Mouse (Mus musculus): Measurements from ENCODE around the gene Hectd4. TPM values are rescaled to one million over a fixed set of nuclear protein-coding genes. Genes with fewer than 3 reads are reported as not detected.
"Not testable (repeated sequence)": the region's sequence is repeated elsewhere in the genome, so short reads cannot be mapped to it uniquely, and the experiment has no call there.

Gene Hectd4
- polyA plus RNA-seq, 1 experiment from 2014 or later: 5.2 TPM

- no peaks in the 10 kb centered on the region for H3K36me3 ChIP-seq
- H3K27ac ChIP-seq: no peak overlapping the region
- no peak overlapping the region for H3K4me3 ChIP-seq (replicated peaks)
- H3K4me1 ChIP-seq: peaks cover 15% of the 10 kb centered on the region
- H3K9ac ChIP-seq: no peak overlapping the region
- WGBS: 89% methylated on average over 3 of the region's 3 CpGs
- H3K4me2 ChIP-seq: no peak overlapping the region
- H3K27me3 ChIP-seq: no peaks in the 10 kb centered on the region
- H3K9me3 ChIP-seq (replicated peaks): no peaks in the 10 kb centered on the region
- no peak for ATAC-seq (replicated peaks; ENCODE audit: low FRiP score)
These were observed 4.8 kb downstream of the Hectd4 start for GRCm38 (mm10) chr5:121224856-121225255.

GRCm38 (mm10) chr5:121225854-121226253 lies 5.8 kb downstream of the Hectd4 start:
- no peak overlapping the region for H3K4me3 ChIP-seq (replicated peaks)
- no peak for ATAC-seq (replicated peaks; ENCODE audit: low FRiP score)
- 91% methylated on average over 2 of the region's 2 CpGs for WGBS
- H3K36me3 ChIP-seq: no peaks in the 10 kb centered on the region
- H3K9me3 ChIP-seq (replicated peaks): no peaks in the 10 kb centered on the region
- H3K4me1 ChIP-seq: peaks cover 14% of the 10 kb centered on the region
- no peaks in the 10 kb centered on the region for H3K27me3 ChIP-seq
- H3K27ac ChIP-seq: no peak overlapping the region
- H3K9ac ChIP-seq: no peak overlapping the region
- no peak overlapping the region for H3K4me2 ChIP-seq

GRCm38 (mm10) chr5:121226406-121226805 lies 6.4 kb downstream of the Hectd4 start:
- Histone ChIP-seq H3K4me3 (replicated peaks) (no peak overlapping the region), H3K27ac (no peak overlapping the region), H3K9ac (no peak overlapping the region), H3K4me2 (no peak overlapping the region), H3K27me3 (no peaks in the 10 kb centered on the region), H3K4me1 (peaks cover 10% of the 10 kb centered on the region), H3K9me3 (replicated peaks) (no peaks in the 10 kb centered on the region), H3K36me3 (no peaks in the 10 kb centered on the region)
- 70% methylated on average over 3 of the region's 3 CpGs for WGBS
- ATAC-seq (replicated peaks; ENCODE audit: low FRiP score): no peak

- Histone ChIP-seq H3K9me3 (replicated peaks) (no peaks in the 10 kb centered on the region), H3K27me3 (no peaks in the 10 kb centered on the region), H3K36me3 (no peaks in the 10 kb centered on the region), H3K9ac (no peak overlapping the region), H3K27ac (no peak overlapping the region), H3K4me3 (replicated peaks) (no peak overlapping the region), H3K4me2 (no peak overlapping the region), H3K4me1 (peaks cover 5% of the 10 kb centered on the region; the same call in 1 of the 2 replicates)
- WGBS: 90% methylated on average over 4 of the region's 4 CpGs
- no peak for ATAC-seq (replicated peaks; ENCODE audit: low FRiP score)
These were observed 6.8 kb downstream of the Hectd4 start for GRCm38 (mm10) chr5:121226845-121227244.

GRCm38 (mm10) chr5:121227330-121227729 lies 7.3 kb downstream of the Hectd4 start:
- not testable (repeated sequence) for H3K4me2 ChIP-seq; H3K4me3 ChIP-seq (replicated peaks); H3K9ac ChIP-seq; H3K36me3 ChIP-seq; H3K9me3 ChIP-seq (replicated peaks); H3K27me3 ChIP-seq; H3K4me1 ChIP-seq; H3K27ac ChIP-seq; ATAC-seq (replicated peaks; ENCODE audit: low FRiP score)
- 90% methylated on average over 1 of the region's 1 CpGs for WGBS

GRCm38 (mm10) chr5:121229182-121229581 lies 9.2 kb downstream of the Hectd4 start:
- H3K4me1 ChIP-seq: 0 out of 2 replicates have a peak, but pooled peaks cover 2% of the 10 kb centered on the region
- WGBS: 92% methylated on average over 2 of the region's 2 CpGs

GRCm38 (mm10) chr5:121230811-121231210 lies 10.8 kb downstream of the Hectd4 start:
- WGBS: 81% methylated on average over 9 of the region's 9 CpGs
- Histone ChIP-seq H3K27ac (no peak overlapping the region), H3K9ac (no peak overlapping the region), H3K36me3 (no peaks in the 10 kb centered on the region), H3K4me1 (0 out of 2 replicates have a peak, but pooled peaks cover 2% of the 10 kb centered on the region), H3K27me3 (no peaks in the 10 kb centered on the region), H3K4me3 (replicated peaks) (no peak overlapping the region), H3K4me2 (no peak overlapping the region), H3K9me3 (replicated peaks) (no peaks in the 10 kb centered on the region)
- no peak for ATAC-seq (replicated peaks; ENCODE audit: low FRiP score)

More at GRCm38 (mm10) chr5:121229182-121229581, 9.2 kb downstream of the Hectd4 start:
- Histone ChIP-seq H3K9ac (no peak overlapping the region), H3K27ac (no peak overlapping the region), H3K27me3 (no peaks in the 10 kb centered on the region), H3K4me2 (no peak overlapping the region), H3K36me3 (no peaks in the 10 kb centered on the region), H3K9me3 (replicated peaks) (no peaks in the 10 kb centered on the region), H3K4me3 (replicated peaks) (no peak overlapping the region)
- ATAC-seq (replicated peaks; ENCODE audit: low FRiP score): no peak

- 95% methylated on average over 1 of the region's 1 CpGs for WGBS
- no peaks in the 10 kb centered on the region for H3K4me1 ChIP-seq
- no peaks in the 10 kb centered on the region for H3K27me3 ChIP-seq
- no peak overlapping the region for H3K9ac ChIP-seq
- H3K36me3 ChIP-seq: no peaks in the 10 kb centered on the region
- no peak for ATAC-seq (replicated peaks; ENCODE audit: low FRiP score)
- H3K4me3 ChIP-seq (replicated peaks): no peak overlapping the region
- H3K27ac ChIP-seq: no peak overlapping the region
- H3K9me3 ChIP-seq (replicated peaks): no peaks in the 10 kb centered on the region
- H3K4me2 ChIP-seq: no peak overlapping the region
These were observed 12.8 kb downstream of the Hectd4 start for GRCm38 (mm10) chr5:121232789-121233188.

- ATAC-seq (replicated peaks; ENCODE audit: low FRiP score): no peak
- 89% methylated on average over 2 of the region's 2 CpGs for WGBS
- no peak overlapping the region for H3K27ac ChIP-seq
- no peak overlapping the region for H3K4me3 ChIP-seq (replicated peaks)
- H3K9ac ChIP-seq: no peak overlapping the region
- H3K4me1 ChIP-seq: no peaks in the 10 kb centered on the region
- no peaks in the 10 kb centered on the region for H3K36me3 ChIP-seq
- no peaks in the 10 kb centered on the region for H3K27me3 ChIP-seq
- H3K9me3 ChIP-seq (replicated peaks): no peaks in the 10 kb centered on the region
- no peak overlapping the region for H3K4me2 ChIP-seq
These were observed 13.7 kb downstream of the Hectd4 start for GRCm38 (mm10) chr5:121233726-121234125.

GRCm38 (mm10) chr5:121236171-121236570 lies 16.2 kb downstream of the Hectd4 start:
- ATAC-seq (replicated peaks; ENCODE audit: low FRiP score): peak; percentile 78; the same call in 1 of the 2 replicates
- no peaks in the 10 kb centered on the region for H3K36me3 ChIP-seq
- WGBS: 63% methylated on average over 5 of the region's 5 CpGs

GRCm38 (mm10) chr5:121238208-121238607 lies 18.2 kb downstream of the Hectd4 start:
- H3K4me3 ChIP-seq (replicated peaks): no peak overlapping the region
- WGBS: 66% methylated on average over 2 of the region's 2 CpGs
- no peaks in the 10 kb centered on the region for H3K27me3 ChIP-seq
- H3K9ac ChIP-seq: no peak overlapping the region
- 0 out of 2 replicates have a peak, but pooled peaks cover 3% of the 10 kb centered on the region for H3K4me1 ChIP-seq
- H3K27ac ChIP-seq: no peak overlapping the region
- no peaks in the 10 kb centered on the region for H3K9me3 ChIP-seq (replicated peaks)
- no peak overlapping the region for H3K4me2 ChIP-seq
- H3K36me3 ChIP-seq: no peaks in the 10 kb centered on the region
- no peak for ATAC-seq (replicated peaks; ENCODE audit: low FRiP score)

More at GRCm38 (mm10) chr5:121236171-121236570, 16.2 kb downstream of the Hectd4 start:
- Histone ChIP-seq H3K4me3 (replicated peaks) (no peak overlapping the region), H3K4me1 (0 out of 2 replicates have a peak, but pooled peaks cover 3% of the 10 kb centered on the region), H3K27ac (no peak overlapping the region), H3K9ac (no peak overlapping the region), H3K27me3 (no peaks in the 10 kb centered on the region), H3K4me2 (no peak overlapping the region), H3K9me3 (replicated peaks) (no peaks in the 10 kb centered on the region)

GRCm38 (mm10) chr5:121239846-121240245 lies 19.8 kb downstream of the Hectd4 start:
- H3K9me3 ChIP-seq (replicated peaks): no peaks in the 10 kb centered on the region
- WGBS: 61% methylated on average over 5 of the region's 5 CpGs
- no peak overlapping the region for H3K4me3 ChIP-seq (replicated peaks)
- no peak overlapping the region for H3K27ac ChIP-seq
- no peak overlapping the region for H3K9ac ChIP-seq
- H3K36me3 ChIP-seq: no peaks in the 10 kb centered on the region
- no peaks in the 10 kb centered on the region for H3K27me3 ChIP-seq
- H3K4me2 ChIP-seq: no peak overlapping the region
- 0 out of 2 replicates have a peak, but pooled peaks cover 3% of the 10 kb centered on the region for H3K4me1 ChIP-seq
- no peak for ATAC-seq (replicated peaks; ENCODE audit: low FRiP score)

GRCm38 (mm10) chr5:121241182-121241581 lies 21.2 kb downstream of the Hectd4 start:
- no peak for ATAC-seq (replicated peaks; ENCODE audit: low FRiP score)
- Histone ChIP-seq H3K9me3 (replicated peaks) (no peaks in the 10 kb centered on the region), H3K27me3 (no peaks in the 10 kb centered on the region)

More at GRCm38 (mm10) chr5:121241182-121241581, 21.2 kb downstream of the Hectd4 start:
- Histone ChIP-seq H3K9ac (no peak overlapping the region), H3K36me3 (no peaks in the 10 kb centered on the region), H3K27ac (no peak overlapping the region), H3K4me1 (peaks cover 6% of the 10 kb centered on the region; the same call in 1 of the 2 replicates), H3K4me2 (no peak overlapping the region), H3K4me3 (replicated peaks) (no peak overlapping the region)

Data from kidney, embryonic 15.5 days (tissue).